Mouse (Mus musculus): ENCODE results near the gene Cdc20b. TPM values are rescaled to one million over a fixed set of nuclear protein-coding genes. Genes with fewer than 3 reads are reported as not detected.

The Cdc20b gene
- polyA plus RNA-seq, 1 experiment from 2014 or later = not detected

DNA sequence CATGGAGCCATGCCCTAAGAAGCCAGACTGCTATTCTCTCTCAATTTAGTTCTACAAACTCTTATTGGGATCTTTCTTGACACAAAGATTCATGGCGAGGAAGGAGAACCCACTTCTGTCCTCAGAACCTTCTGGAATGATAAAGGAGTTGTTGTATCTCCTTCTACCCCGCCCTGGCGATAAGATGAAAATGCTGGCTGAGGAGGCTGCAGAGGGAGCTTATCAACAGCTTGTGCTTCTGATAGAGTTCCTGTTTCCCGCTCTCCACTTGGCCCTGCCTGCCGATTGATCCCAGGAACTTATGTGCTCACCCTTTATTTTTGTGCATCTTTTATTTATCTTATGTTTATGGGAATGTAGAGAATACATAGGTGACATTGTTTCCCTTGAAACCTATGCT is 49.8 kb downstream of the Cdc20b start:
- WGBS = 18% methylated on average over 5 of the region's 5 CpGs
- Histone ChIP-seq H3K4me3 (no peak overlapping the region), H3K27me3 (ENCODE audit: insufficient read depth, poor library complexity, severe bottlenecking) (no peaks in the 10 kb centered on the region), H3K4me1 (peaks cover 5% of the 10 kb centered on the region), H3K36me3 (no peaks in the 10 kb centered on the region), H3K9me3 (no peaks in the 10 kb centered on the region), H3K27ac (no peak overlapping the region)
- DNase-seq (ENCODE audit: low spot score) = no peak

DNA sequence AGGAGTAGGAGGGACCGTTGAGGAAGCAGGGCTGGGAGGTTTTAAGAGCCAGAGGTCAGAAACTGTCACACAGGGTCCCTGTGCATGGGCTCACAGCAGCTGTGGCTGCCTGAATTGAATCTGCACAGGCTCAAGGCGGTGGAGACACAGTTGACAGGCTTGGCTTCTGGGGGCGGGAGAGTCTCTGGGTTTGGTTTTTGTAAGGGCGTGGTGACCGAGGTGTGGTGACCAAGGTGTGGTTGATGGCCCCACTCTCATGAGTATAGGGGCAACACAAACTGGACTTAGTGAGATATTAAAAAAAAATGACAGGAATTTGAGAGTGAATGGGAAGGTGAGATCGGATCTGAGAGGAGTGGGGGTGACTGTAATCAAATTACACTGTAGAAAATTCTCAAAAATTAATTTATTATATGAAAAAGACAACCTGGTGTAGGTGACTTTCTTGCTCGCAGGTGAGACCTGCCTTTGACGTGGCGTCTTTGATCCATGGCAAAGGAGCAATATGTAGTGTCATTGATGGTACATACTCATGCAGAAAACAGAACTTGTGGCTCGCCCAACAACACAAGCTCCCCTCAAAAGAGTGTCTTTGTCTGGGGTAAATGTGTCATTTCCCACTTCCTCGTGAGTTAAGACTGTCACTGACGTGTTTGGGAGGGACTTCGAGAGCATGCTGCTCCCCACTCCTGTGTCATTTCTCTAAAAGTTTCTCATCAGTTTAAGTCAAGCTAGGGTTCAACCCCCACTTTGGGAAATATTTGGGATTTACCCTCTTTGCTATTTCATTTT is 52.5 kb downstream of the Cdc20b start:
- Histone ChIP-seq H3K4me3 (no peak overlapping the region), H3K27me3 (ENCODE audit: insufficient read depth, poor library complexity, severe bottlenecking) (no peaks in the 10 kb centered on the region), H3K9me3 (no peaks in the 10 kb centered on the region), H3K4me1 (peaks cover 11% of the 10 kb centered on the region), H3K36me3 (no peaks in the 10 kb centered on the region), H3K27ac (no peak overlapping the region)
- no peak for DNase-seq (ENCODE audit: low spot score)
- 70% methylated on average over 13 of the region's 13 CpGs for WGBS

DNA sequence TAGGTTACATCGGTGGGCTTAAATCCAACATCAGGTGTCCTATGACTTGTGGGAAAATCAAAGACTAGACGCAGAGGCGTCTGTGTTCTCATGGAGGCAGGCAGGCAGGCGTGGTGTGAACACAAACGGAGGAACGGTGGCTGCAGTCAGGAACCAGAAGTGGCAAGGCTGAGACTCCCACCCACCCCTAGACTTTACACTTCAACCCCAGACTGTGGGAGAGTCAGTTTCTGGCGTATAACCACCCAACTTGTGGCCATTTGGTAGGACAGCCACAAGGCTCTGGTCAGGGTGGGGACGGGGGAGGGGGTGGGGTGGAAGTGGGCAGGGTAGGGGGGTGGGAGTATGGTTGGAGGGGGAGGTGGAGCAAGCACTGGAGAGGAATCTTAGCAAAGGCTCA is 55.6 kb downstream of the Cdc20b start:
- H3K36me3 ChIP-seq = no peaks in the 10 kb centered on the region
- 69% methylated on average over 8 of the region's 8 CpGs for WGBS
- H3K27me3 ChIP-seq (ENCODE audit: insufficient read depth, poor library complexity, severe bottlenecking) = no peaks in the 10 kb centered on the region

DNA sequence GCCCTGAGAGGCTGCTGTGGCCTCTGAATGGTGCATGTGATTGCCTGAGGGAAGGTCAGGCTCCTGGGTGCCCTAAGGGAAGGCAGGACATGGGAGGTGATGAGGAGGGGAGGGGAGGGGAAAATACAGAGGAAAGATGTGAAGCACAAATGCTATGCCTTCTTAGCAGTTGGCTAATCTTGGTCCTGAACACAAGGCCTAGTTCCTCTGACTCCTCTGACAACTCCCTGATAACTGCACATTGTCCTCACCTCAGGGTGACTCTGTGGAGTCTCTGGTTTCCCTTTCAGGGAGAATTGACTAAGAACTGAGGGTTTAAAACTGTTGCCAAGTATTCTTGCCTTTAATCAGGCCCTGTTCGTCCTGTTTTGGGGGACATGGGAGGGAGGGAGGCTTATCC is 59.7 kb downstream of the Cdc20b start:
- Histone ChIP-seq H3K4me1 (peaks cover 9% of the 10 kb centered on the region; the same call in 1 of the 2 replicates), H3K27ac (no peak overlapping the region), H3K27me3 (ENCODE audit: insufficient read depth, poor library complexity, severe bottlenecking) (no peaks in the 10 kb centered on the region), H3K4me3 (no peak overlapping the region), H3K36me3 (no peaks in the 10 kb centered on the region), H3K9me3 (no peaks in the 10 kb centered on the region)
- DNase-seq (ENCODE audit: low spot score) = no peak
- 77% methylated on average over 1 of the region's 1 CpGs for WGBS

More for the DNA sequence above, 55.6 kb downstream of the Cdc20b start:
- H3K4me3 ChIP-seq = no peak overlapping the region
- H3K9me3 ChIP-seq = no peaks in the 10 kb centered on the region
- H3K27ac ChIP-seq = no peak overlapping the region
- H3K4me1 ChIP-seq = peaks cover 9% of the 10 kb centered on the region; the same call in 1 of the 2 replicates
- no peak for DNase-seq (ENCODE audit: low spot score)

DNA sequence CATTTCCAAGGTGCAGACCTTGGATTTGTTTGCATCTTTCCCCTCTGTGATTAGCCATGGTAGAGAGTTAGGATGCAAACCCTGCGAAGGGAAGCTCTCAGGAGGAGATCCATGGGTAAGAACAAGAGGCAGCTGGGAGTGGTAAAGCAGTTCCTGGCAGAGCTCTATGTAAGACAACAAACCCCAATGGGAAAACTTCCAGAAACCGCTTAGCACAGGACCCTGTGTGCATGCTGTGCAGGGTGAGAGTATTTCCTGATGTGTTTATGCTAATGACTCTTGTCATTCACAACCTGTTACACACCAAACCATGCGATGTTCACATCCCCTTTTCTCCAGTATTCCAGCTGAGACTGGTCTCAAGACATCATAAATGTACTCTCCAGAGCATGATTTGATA is 62.1 kb downstream of the Cdc20b start:
- no peak overlapping the region for H3K4me3 ChIP-seq
- H3K27me3 ChIP-seq (ENCODE audit: insufficient read depth, poor library complexity, severe bottlenecking) = no peaks in the 10 kb centered on the region
- DNase-seq (ENCODE audit: low spot score) = no peak
- H3K4me1 ChIP-seq = peaks cover 3% of the 10 kb centered on the region; the same call in 1 of the 2 replicates
- H3K27ac ChIP-seq = no peak overlapping the region
- WGBS = 74% methylated on average over 3 of the region's 3 CpGs
- no peaks in the 10 kb centered on the region for H3K9me3 ChIP-seq
- H3K36me3 ChIP-seq = no peaks in the 10 kb centered on the region

DNA sequence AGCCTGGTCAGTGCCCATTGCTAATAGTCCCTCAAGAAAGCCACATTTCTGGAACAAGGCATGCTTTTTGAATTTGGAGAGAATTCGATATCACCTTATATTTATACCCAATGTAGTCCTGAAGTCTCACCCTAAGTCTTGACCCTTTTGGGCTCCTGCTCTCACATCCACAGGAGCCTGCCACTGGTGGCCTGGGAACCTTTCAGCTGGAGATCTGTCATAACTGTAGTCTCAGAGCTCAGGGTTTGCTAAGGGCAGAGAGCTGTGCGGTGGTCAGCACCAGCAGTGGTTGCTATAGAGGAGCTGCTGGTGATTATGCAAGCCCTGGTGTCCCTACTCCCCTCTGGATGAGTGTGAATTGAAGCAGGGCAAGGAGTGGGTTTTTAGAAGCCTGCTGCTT is 63.5 kb downstream of the Cdc20b start:
- no peaks in the 10 kb centered on the region for H3K27me3 ChIP-seq (ENCODE audit: insufficient read depth, poor library complexity, severe bottlenecking)
- H3K9me3 ChIP-seq = no peaks in the 10 kb centered on the region
- WGBS = 76% methylated on average over 2 of the region's 2 CpGs

DNA sequence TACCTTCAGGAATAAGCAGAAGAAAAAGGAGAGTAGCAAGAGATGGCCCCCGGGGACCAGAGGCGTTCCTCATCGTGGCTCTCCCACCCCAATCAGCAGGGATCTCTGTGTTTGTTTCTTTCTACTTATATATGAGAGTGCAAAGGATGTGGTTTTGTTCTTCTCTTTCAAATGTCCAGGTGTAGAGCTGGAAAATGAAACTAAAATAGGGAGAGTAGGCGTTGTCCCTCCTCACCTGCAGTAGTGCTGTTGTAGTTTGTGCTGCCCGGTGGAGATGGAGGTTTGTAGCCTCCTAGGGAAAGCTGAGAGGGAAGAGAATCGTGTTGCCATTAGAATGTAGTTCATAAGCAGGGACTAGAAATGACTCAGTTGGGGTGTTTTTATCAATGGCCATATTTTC is 66.0 kb downstream of the Cdc20b start, which contains the start of gene Gzma:
Gzma (minus strand) TSS at position 103 of the 400 bp plus-strand sequence.
- H3K9me3 ChIP-seq = no peaks in the 10 kb centered on the region
- H3K4me3 ChIP-seq = no peak within 1 kb of the TSS
- H3K4me1 ChIP-seq = no peaks in the 10 kb centered on the region
- H3K27me3 ChIP-seq (ENCODE audit: insufficient read depth, poor library complexity, severe bottlenecking) = no peaks in the 10 kb centered on the region
- WGBS = 85% methylated on average over 6 of the region's 6 CpGs
- no peaks in the 10 kb centered on the region for H3K36me3 ChIP-seq
- no peak for DNase-seq (ENCODE audit: low spot score)
- no peak within 1 kb of the TSS for H3K27ac ChIP-seq

More for the DNA sequence above, 63.5 kb downstream of the Cdc20b start:
- H3K27ac ChIP-seq = no peak overlapping the region
- no peak overlapping the region for H3K4me3 ChIP-seq
- H3K4me1 ChIP-seq = peaks cover 3% of the 10 kb centered on the region; the same call in 1 of the 2 replicates
- H3K36me3 ChIP-seq = no peaks in the 10 kb centered on the region
- no peak for DNase-seq (ENCODE audit: low spot score)

DNA sequence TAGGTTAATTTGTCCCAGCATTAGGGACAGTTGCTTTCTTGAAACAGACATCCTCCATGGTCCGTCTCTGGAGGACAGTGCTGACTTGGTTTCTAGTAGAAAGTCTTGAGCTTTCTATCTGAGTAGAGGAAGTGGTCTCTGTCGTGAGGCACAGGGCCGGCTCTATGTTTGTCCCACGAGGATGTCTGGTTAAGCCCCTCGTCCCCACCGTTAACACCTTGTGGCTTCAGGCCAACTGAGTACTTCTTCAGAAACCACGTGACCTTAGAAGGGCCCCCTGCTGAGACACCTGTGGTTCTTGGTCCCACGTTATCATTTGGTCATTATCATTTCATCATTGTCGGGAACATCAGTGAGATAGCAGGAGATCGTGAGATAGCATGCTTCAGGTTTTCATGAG is 66.9 kb downstream of the Cdc20b start:
- Histone ChIP-seq H3K4me3 (no peak overlapping the region), H3K27me3 (ENCODE audit: insufficient read depth, poor library complexity, severe bottlenecking) (no peaks in the 10 kb centered on the region), H3K9me3 (no peaks in the 10 kb centered on the region), H3K4me1 (no peaks in the 10 kb centered on the region), H3K36me3 (no peaks in the 10 kb centered on the region), H3K27ac (no peak overlapping the region)
- no peak for DNase-seq (ENCODE audit: low spot score)
- 66% methylated on average over 10 of the region's 10 CpGs for WGBS

DNA sequence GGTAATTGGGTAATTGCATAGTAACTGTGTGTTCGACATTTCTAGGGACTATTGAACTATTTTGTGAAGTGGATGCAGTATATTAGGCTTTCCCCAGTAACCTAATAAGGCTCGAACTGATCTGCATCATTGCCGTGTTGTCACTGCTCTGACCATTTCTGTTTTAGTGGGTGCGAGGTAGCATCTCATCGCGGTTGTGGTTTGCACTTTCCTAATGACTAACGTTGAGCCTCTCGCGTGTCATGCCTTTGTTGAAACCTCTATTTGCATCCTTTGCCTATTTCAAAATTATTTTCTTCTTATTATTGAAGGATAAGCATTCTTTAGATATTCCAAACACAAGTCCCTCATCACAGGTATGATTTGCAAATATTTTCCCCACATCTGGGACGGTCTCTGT is 69.8 kb downstream of the Cdc20b start:
- Histone ChIP-seq H3K27ac (no peak overlapping the region), H3K4me1 (no peaks in the 10 kb centered on the region), H3K27me3 (ENCODE audit: insufficient read depth, poor library complexity, severe bottlenecking) (no peaks in the 10 kb centered on the region), H3K36me3 (no peaks in the 10 kb centered on the region), H3K9me3 (no peaks in the 10 kb centered on the region), H3K4me3 (no peak overlapping the region)
- WGBS = 85% methylated on average over 10 of the region's 10 CpGs
- DNase-seq (ENCODE audit: low spot score) = no peak

DNA sequence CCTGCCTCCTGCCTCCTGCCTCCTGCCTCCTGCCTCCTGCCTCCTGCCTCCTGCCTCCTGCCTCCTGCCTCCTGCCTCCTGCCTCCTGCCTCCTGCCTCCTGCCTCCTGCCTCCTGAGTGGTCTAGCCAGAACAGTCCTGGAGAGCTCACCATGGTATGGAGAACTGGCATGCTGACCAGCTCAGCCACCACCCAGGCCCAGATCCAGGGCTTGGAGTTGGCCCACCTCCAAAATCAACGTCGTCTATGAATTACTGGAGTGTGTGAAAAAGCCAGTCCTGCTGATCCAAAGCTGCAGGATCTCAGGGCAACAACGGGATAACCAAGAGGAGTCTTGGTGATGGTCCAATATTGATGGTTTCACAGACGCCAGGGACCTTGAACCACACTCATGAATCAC is 84.1 kb downstream of the Cdc20b start:
- no peak overlapping the region for H3K27ac ChIP-seq
- H3K9me3 ChIP-seq = no peaks in the 10 kb centered on the region
- H3K36me3 ChIP-seq = no peaks in the 10 kb centered on the region
- WGBS = 60% methylated on average over 4 of the region's 4 CpGs
- no peaks in the 10 kb centered on the region for H3K27me3 ChIP-seq (ENCODE audit: insufficient read depth, poor library complexity, severe bottlenecking)
- no peak for DNase-seq (ENCODE audit: low spot score)
- H3K4me3 ChIP-seq = no peak overlapping the region
- no peaks in the 10 kb centered on the region for H3K4me1 ChIP-seq

DNA sequence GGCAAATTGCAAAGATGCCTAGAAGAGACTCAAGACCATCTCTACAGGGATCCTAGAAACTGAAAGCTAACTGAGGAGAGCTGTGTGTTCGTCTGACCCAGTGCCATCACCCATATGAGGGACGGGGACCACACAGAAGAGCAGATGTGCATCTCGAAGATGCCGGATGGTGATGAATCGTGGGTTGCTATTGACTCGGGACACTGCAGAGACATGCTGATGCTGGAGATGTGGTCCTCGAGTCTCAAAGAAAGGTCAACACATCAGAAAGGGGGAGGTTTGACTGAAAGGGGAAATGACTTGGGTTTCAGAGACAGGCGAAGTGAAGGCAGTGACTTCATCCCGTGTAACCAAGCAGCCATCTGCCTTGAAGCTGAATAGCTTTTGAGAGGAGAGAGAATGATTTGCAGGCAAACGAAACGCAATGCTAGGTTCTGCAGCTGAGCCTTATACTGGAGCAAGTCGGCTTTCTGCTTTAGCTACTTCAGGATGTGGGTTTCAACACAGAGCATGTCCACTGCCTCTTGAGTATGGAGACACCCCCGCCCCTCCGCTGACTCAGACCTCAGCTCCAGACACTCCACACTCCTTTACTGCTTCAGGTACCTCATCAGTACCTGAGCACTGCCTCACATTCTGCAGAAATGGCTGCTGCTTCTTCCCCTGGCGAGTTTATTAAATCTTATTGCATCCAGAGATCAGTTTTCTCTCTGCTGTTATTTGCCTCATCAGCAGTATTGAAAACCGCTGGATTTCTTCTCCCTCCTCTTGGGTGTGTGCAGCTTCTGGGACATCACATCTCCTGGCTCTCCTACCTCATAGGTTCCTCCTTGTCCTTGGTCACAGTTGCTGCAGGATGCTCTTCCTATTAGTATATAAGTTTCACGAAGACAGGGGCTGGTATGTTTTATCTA is 85.7 kb downstream of the Cdc20b start:
- no peaks in the 10 kb centered on the region for H3K36me3 ChIP-seq
- H3K4me3 ChIP-seq = no peak overlapping the region
- no peaks in the 10 kb centered on the region for H3K9me3 ChIP-seq
- no peaks in the 10 kb centered on the region for H3K27me3 ChIP-seq (ENCODE audit: insufficient read depth, poor library complexity, severe bottlenecking)
- no peaks in the 10 kb centered on the region for H3K4me1 ChIP-seq
- DNase-seq (ENCODE audit: low spot score) = peak; percentile 50
- 85% methylated on average over 17 of the region's 17 CpGs for WGBS
- H3K27ac ChIP-seq = no peak overlapping the region

DNA sequence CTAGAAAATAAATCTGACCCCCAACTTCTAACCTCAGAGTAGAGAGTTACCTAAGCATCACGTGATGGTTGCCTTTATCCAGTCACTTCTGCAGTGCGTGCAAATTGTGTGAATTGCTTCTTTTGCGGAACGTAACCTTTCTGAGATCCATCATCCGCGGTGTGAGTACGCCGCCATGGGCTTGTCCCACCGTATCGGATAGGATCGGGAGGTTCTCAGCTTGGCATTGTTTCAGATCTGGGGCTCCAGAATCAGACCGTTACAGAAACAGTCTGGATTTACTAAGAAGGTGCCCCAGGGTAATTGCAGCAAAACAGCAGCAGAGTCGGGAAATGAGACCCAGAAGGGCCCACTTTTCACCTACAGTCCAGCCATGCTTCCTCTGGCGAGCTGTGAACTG is 86.4 kb downstream of the Cdc20b start:
- Histone ChIP-seq H3K9me3 (no peaks in the 10 kb centered on the region), H3K4me3 (no peak overlapping the region), H3K27me3 (ENCODE audit: insufficient read depth, poor library complexity, severe bottlenecking) (no peaks in the 10 kb centered on the region), H3K4me1 (no peaks in the 10 kb centered on the region), H3K27ac (no peak overlapping the region), H3K36me3 (no peaks in the 10 kb centered on the region)
- peak; percentile 51 for DNase-seq (ENCODE audit: low spot score)
- 86% methylated on average over 14 of the region's 14 CpGs for WGBS

DNA sequence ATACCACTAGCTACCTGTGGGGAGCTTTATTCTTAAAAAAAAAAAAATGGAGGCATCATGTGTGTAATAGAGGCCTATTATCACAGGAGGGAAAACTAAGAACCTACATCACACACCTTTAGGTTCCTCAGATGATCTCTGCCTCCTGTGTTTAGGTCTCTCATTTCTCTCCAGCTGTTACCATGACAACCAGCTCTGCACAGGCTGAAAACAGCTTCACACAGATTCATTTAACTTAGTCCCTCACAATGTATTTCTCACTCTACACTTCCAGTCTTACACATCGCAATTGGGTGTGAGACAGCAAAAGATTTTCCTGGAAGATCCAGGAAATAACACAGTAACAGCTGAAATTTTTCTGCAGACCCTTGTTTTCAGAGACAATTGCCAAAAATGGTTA is 95.1 kb downstream of the Cdc20b start:
- Histone ChIP-seq H3K27ac (no peak overlapping the region), H3K27me3 (ENCODE audit: insufficient read depth, poor library complexity, severe bottlenecking) (no peaks in the 10 kb centered on the region), H3K36me3 (no peaks in the 10 kb centered on the region), H3K4me1 (no peaks in the 10 kb centered on the region), H3K9me3 (no peaks in the 10 kb centered on the region), H3K4me3 (no peak overlapping the region)
- DNase-seq (ENCODE audit: low spot score) = no peak
- WGBS = 91% methylated on average over 1 of the region's 1 CpGs
